In the genomic region with DNA sequence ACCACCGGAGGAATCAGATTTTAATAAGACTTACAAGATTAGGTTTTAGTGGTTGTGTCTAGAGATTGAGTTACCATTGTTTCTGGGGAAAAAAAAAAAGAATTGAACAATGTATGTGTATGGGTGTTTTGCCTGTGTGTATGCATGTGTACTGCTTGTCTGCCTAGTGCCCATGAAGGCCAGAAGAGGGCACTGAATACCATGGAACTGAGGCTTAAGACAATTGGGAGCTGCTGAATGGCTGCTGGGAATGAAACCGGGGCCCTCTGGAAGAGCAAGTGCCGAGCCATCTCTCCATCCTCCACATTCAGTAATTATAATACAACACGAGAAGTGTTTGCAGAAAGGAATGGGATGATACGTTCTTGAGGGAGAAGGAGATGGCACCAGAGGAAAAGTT, we compare ENCODE assay signal across 26 mouse cellular contexts. TPM values are rescaled to one million over a fixed set of nuclear protein-coding genes. Genes with fewer than 3 reads are reported as not detected.
DNase-seq lines count a peak whose midpoint lies in the region; ATAC-seq and TF ChIP-seq lines count a peak whose summit lies in the region.
"Had no signal": no experiment of that assay in that cellular context is flagged by ENCODE, and none has a peak within 500 bp of the region (broad histone marks: within the 10 kb centered on the region; RNA-seq: fewer than 3 reads in every experiment).

No protein-coding gene starts in this region.

- no peaks in the 10 kb centered on the region for H3K27me3 ChIP-seq in heart, adult 2 months (ENCODE audit: control insufficient read depth, insufficient read depth, low read length)
- H3K27me3 ChIP-seq in liver, postnatal 0 days (ENCODE audit: insufficient read depth, low read length): no peaks in the 10 kb centered on the region
- no peaks in the 10 kb centered on the region for H3K27me3 ChIP-seq in MEL (ENCODE audit: control insufficient read depth in 1 of 2, insufficient read depth in 2 of 2, low read length in 2 of 2)
- no peaks in the 10 kb centered on the region for H3K27me3 ChIP-seq in stomach, postnatal 0 days (ENCODE audit: control insufficient read depth, insufficient read depth, low read length)
- H3K27me3 ChIP-seq: embryonic facial prominence, embryonic 12.5 days; liver, embryonic 15.5 days; megakaryocyte, embryonic 14.5 days; midbrain, embryonic 12.5 days; neural tube, embryonic 13.5 days had no signal

- TF ChIP-seq RAD21 in MEL (IDR thresholded peaks at IDR 0.05; ENCODE audit: low read depth, low read length): peak; percentile 4

- H3K9me3 ChIP-seq in liver, postnatal 0 days (ENCODE audit: low read length): no peaks in the 10 kb centered on the region
- no peaks in the 10 kb centered on the region for H3K9me3 ChIP-seq in MEL (replicated peaks; ENCODE audit: insufficient read depth, low read length)
- H3K9me3 ChIP-seq in stomach, postnatal 0 days (ENCODE audit: control insufficient read depth, low read length): no peaks in the 10 kb centered on the region
- H3K9me3 ChIP-seq: embryonic facial prominence, embryonic 12.5 days; liver, embryonic 15.5 days; midbrain, embryonic 12.5 days; neural tube, embryonic 13.5 days had no signal

- H3K4me2 ChIP-seq in liver, postnatal 0 days (ENCODE audit: low read depth, low read length): no peak overlapping the region
- no peak overlapping the region for H3K4me2 ChIP-seq in stomach, postnatal 0 days (replicated peaks; ENCODE audit: low read depth)
- H3K4me2 ChIP-seq: embryonic facial prominence, embryonic 12.5 days; liver, embryonic 15.5 days; midbrain, embryonic 12.5 days; neural tube, embryonic 13.5 days had no signal

- no peak overlapping the region for H3K4me3 ChIP-seq in heart, adult 2 months
- no peak overlapping the region for H3K4me3 ChIP-seq in liver, postnatal 0 days (ENCODE audit: low read depth, low read length)
- no peak overlapping the region for H3K4me3 ChIP-seq in MEL (ENCODE audit: control insufficient read depth in 1 of 2, insufficient read depth in 1 of 2, low read depth in 2 of 2, low read length in 2 of 2)
- no peak overlapping the region for H3K4me3 ChIP-seq in stomach, postnatal 0 days (ENCODE audit: low read depth, low read length)
- H3K4me3 ChIP-seq: embryonic facial prominence, embryonic 12.5 days; left cerebral cortex, adult 2 months; liver, embryonic 15.5 days; megakaryocyte, embryonic 14.5 days; midbrain, embryonic 12.5 days; myocyte; neural tube, embryonic 13.5 days had no signal

- WGBS in heart, adult 2 months: 96% methylated on average over 5 of the region's 5 CpGs
- 86% methylated on average over 5 of the region's 5 CpGs for WGBS in liver, postnatal 0 days (ENCODE audit: insufficient replicate concordance)
- 93% methylated on average over 5 of the region's 5 CpGs for WGBS in stomach, postnatal 0 days

- no peaks in the 10 kb centered on the region for H3K79me2 ChIP-seq in heart, adult 2 months (replicated peaks; ENCODE audit: control insufficient read depth, insufficient read depth, low read length)
- H3K79me2 ChIP-seq in MEL (ENCODE audit: control insufficient read depth, insufficient read depth, low read length, poor library complexity): no peaks in the 10 kb centered on the region

- TF ChIP-seq POLR2A in heart, adult 2 months (IDR thresholded peaks at IDR 0.05; ENCODE audit: insufficient read depth, low read depth, low read length): no peak
- no peak for TF ChIP-seq POLR2A in MEL (IDR thresholded peaks at IDR 0.05; ENCODE audit: control insufficient read depth in 1 of 2, insufficient read depth in 1 of 2, low read depth in 1 of 2, low read length in 2 of 2, poor library complexity in 1 of 2)

- no peak overlapping the region for H3K9ac ChIP-seq in heart, adult 2 months (ENCODE audit: low read depth, low read length)
- no peak overlapping the region for H3K9ac ChIP-seq in liver, postnatal 0 days (replicated peaks)
- no peak overlapping the region for H3K9ac ChIP-seq in MEL (ENCODE audit: control insufficient read depth, low read depth, low read length, poor library complexity, severe bottlenecking)
- no peak overlapping the region for H3K9ac ChIP-seq in stomach, postnatal 0 days (ENCODE audit: low read length)
- H3K9ac ChIP-seq: embryonic facial prominence, embryonic 12.5 days; liver, embryonic 15.5 days; midbrain, embryonic 12.5 days; neural tube, embryonic 13.5 days had no signal

- H3K27ac ChIP-seq in heart, adult 2 months: no peak overlapping the region
- H3K27ac ChIP-seq in liver, postnatal 0 days (ENCODE audit: low read depth): no peak overlapping the region
- H3K27ac ChIP-seq in MEL (ENCODE audit: control insufficient read depth, low read depth, low read length): no peak overlapping the region
- no peak overlapping the region for H3K27ac ChIP-seq in stomach, postnatal 0 days (replicated peaks)
- H3K27ac ChIP-seq: embryonic facial prominence, embryonic 12.5 days; left cerebral cortex, adult 2 months; liver, embryonic 15.5 days; midbrain, embryonic 12.5 days; neural tube, embryonic 13.5 days had no signal

- ATAC-seq in liver, postnatal 0 days: no peak
- ATAC-seq in stomach, postnatal 0 days (ENCODE audit: low FRiP score, low TSS enrichment): no peak
- ATAC-seq: forebrain, embryonic 14.5 days; hindbrain, embryonic 16.5 days had no signal

- TF ChIP-seq EP300 in heart, adult 2 months (IDR thresholded peaks at IDR 0.05; ENCODE audit: insufficient read depth, low read depth, low read length): no peak
- no peak for TF ChIP-seq EP300 in liver, postnatal 0 days (IDR thresholded peaks at IDR 0.05; ENCODE audit: low read depth)
- no peak for TF ChIP-seq EP300 in MEL (IDR thresholded peaks at IDR 0.05; ENCODE audit: low read depth in 1 of 2, low read length in 2 of 2)
- TF ChIP-seq EP300 in stomach, postnatal 0 days (optimal IDR thresholded peaks at IDR 0.05): no peak

- TF ChIP-seq CTCF in heart, adult 2 months (IDR thresholded peaks at IDR 0.05): peak; percentile 22; the same call in 1 of the 2 replicates
- peak; percentile 24; the same call in 1 of the 2 replicates for TF ChIP-seq CTCF in liver, postnatal 0 days (IDR thresholded peaks at IDR 0.05; ENCODE audit: low read depth)
- TF ChIP-seq CTCF in MEL (IDR thresholded peaks at IDR 0.05 in 2 of 3, conservative IDR thresholded peaks at IDR 0.05 in 1 of 3; ENCODE audit: control insufficient read depth in 1 of 3, insufficient read depth in 1 of 3, low read depth in 2 of 3, low read length in 3 of 3, poor library complexity in 1 of 3, severe bottlenecking in 1 of 3): peak in 1 of 3 experiments; percentile 6; a peak in 1 of 6 replicates
- TF ChIP-seq CTCF in stomach, postnatal 0 days (IDR thresholded peaks at IDR 0.05; ENCODE audit: low read depth): peak; percentile 36; the same call in 1 of the 2 replicates

- peaks cover 8% of the 10 kb centered on the region for H3K4me1 ChIP-seq in heart, adult 2 months (ENCODE audit: control insufficient read depth, insufficient read depth, low read length)
- H3K4me1 ChIP-seq in liver, postnatal 0 days (ENCODE audit: insufficient read depth): no peaks in the 10 kb centered on the region
- H3K4me1 ChIP-seq in MEL (ENCODE audit: control insufficient read depth in 1 of 2, insufficient read depth in 2 of 2, low read length in 2 of 2): peaks cover 7 to 9% of the 10 kb centered on the region in 2 experiments; a peak in 2 of 4 replicates
- H3K4me1 ChIP-seq in stomach, postnatal 0 days (replicated peaks; ENCODE audit: control insufficient read depth, insufficient read depth): no peaks in the 10 kb centered on the region
- H3K4me1 ChIP-seq: embryonic facial prominence, embryonic 12.5 days; liver, embryonic 15.5 days; midbrain, embryonic 12.5 days; neural tube, embryonic 13.5 days had no signal

- DNase-seq in heart, adult 2 months: no peak
- DNase-seq in heart, adult 18-20 months: no peak
- no peak for DNase-seq in liver, postnatal 0 days
- no peak for DNase-seq in liver
- no peak for DNase-seq in MEL (ENCODE audit: low read depth, low spot score)
- no peak for DNase-seq in stomach, postnatal 0 days (ENCODE audit: low spot score)
- DNase-seq in urinary bladder, adult 18-20 months (ENCODE audit: low spot score in 2 of 2): no peak
- DNase-seq in thymus, postnatal 36 days: no peak
- DNase-seq: adrenal gland, postnatal 10 days; cerebellum, adult 11 months; cerebellum, adult 9-11 months; embryo, embryonic 11 days; heart, postnatal 14 days; kidney, adult 18-20 months; kidney, postnatal 14 days; left cerebral cortex, postnatal 4 days; lung, postnatal 4 days had no signal

- intact Hi-C loops in heart, adult 2 months (cut with DNase I): no loop called here

- peaks cover 4% of the 10 kb centered on the region for H3K36me3 ChIP-seq in heart, adult 2 months (ENCODE audit: control insufficient read depth, insufficient read depth, low read length)
- no peaks in the 10 kb centered on the region for H3K36me3 ChIP-seq in liver, postnatal 0 days (replicated peaks; ENCODE audit: insufficient read depth, low read length)
- peaks cover 0 to 3% of the 10 kb centered on the region in 2 experiments; a peak in 1 of 4 replicates for H3K36me3 ChIP-seq in MEL (ENCODE audit: control insufficient read depth in 1 of 2, insufficient read depth in 2 of 2, low read length in 2 of 2)
- H3K36me3 ChIP-seq in stomach, postnatal 0 days (ENCODE audit: control insufficient read depth, insufficient read depth, low read length): no peaks in the 10 kb centered on the region
- H3K36me3 ChIP-seq: embryonic facial prominence, embryonic 12.5 days; liver, embryonic 15.5 days; midbrain, embryonic 12.5 days; neural tube, embryonic 13.5 days had no signal

TF ChIP-seq in MEL, 35 proteins besides CTCF, POLR2A, EP300 and RAD21:
- no peak for TF ChIP-seq MYB (IDR thresholded peaks at IDR 0.05; ENCODE audit: low read depth, low read length)
- TF ChIP-seq ZMIZ1 (IDR thresholded peaks at IDR 0.05; ENCODE audit: low read depth, low read length): no peak
TF ChIP-seq in MEL: peak in this region for 0.

RNA-seq across cellular contexts. Expression of a gene that starts 12.3 kb away (rescaled TPM):
- total RNA-seq in heart, adult 2 months (2021): 100 to 1,000 TPM; 150 to 177 TPM
- polyA plus RNA-seq in heart, adult 2 months (2012; rRNA removed): 58.8 and 95.8 TPM in 2 replicates
- total RNA-seq in heart, adult 18-20 months (2021): 100 to 1,000 TPM; 177 to 181 TPM
- polyA plus RNA-seq in liver, postnatal 0 days (2015; fragmentation: Nextera tagmentation; extraction: Ambion mirVana): 24.4 and 27.1 TPM in 2 replicates
- 12.4 and 13.0 TPM in 2 replicates for total RNA-seq in MEL (2012; rRNA removed)
- polyA plus RNA-seq in MEL (2012; ENCODE audit: insufficient read depth in 1 of 2, insufficient read length in 2 of 2, low read depth in 1 of 2, low replicate concordance in 2 of 2, missing spikeins in 1 of 2): 10 to 100 TPM in 1 of 2 experiments, not detected in 1; 19.6 TPM
- 10.5 and 11.7 TPM in 2 replicates for polyA plus RNA-seq in stomach, postnatal 0 days (2015; fragmentation: Nextera tagmentation; extraction: Ambion mirVana)
